Mouse (Mus musculus): Measurements from ENCODE around the gene Mr1. TPM values are rescaled to one million over a fixed set of nuclear protein-coding genes. Genes with fewer than 3 reads are reported as not detected.

Mr1 gene
- polyA plus RNA-seq, 1 experiment from 2014 or later = 8.6 TPM

DNA sequence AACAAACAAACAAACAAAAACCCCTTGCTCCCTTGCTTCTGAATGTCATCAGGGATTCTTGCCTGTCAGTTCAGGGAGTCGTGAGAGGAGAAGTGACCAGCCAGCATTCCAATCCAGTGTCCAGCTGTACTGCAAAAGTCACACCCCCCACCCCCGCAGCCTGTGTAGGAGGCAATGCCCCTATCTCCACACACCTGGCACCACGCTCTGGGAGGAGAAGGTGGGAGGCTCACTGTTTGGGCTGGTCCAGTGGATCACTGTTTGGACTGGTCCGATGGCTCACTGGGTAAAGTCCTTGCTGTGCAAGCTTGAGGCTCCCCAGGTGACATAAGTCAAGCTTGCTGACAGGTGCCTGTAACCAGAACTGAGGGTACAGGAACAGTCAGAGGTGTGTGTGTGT, 34.5 kb downstream of the Mr1 start:
- Histone ChIP-seq H3K4me2 (ENCODE audit: low read length) (no peak overlapping the region), H3K9ac (ENCODE audit: low read length) (0 out of 2 replicates have a peak overlapping the region, but pooled peaks have one; percentile 21), H3K4me3 (ENCODE audit: control insufficient read depth in 1 of 2, insufficient read depth in 1 of 2, low read depth in 1 of 2, low read length in 2 of 2) (no peak overlapping the region), H3K27me3 (ENCODE audit: control insufficient read depth, insufficient read depth, low read length) (no peaks in the 10 kb centered on the region), H3K9me3 (ENCODE audit: control insufficient read depth, low read length) (no peaks in the 10 kb centered on the region), H3K36me3 (ENCODE audit: control insufficient read depth, insufficient read depth, low read length) (no peaks in the 10 kb centered on the region), H3K4me1 (ENCODE audit: control insufficient read depth in 2 of 2, insufficient read depth in 2 of 2, low read length in 2 of 2) (peaks cover 31 to 36% of the 10 kb centered on the region in 2 experiments), H3K27ac (replicated peaks in 1 of 2; ENCODE audit: control insufficient read depth in 1 of 2, insufficient read depth in 1 of 2, low read depth in 2 of 2, low read length in 2 of 2) (no peak overlapping the region)
- ATAC-seq (ENCODE audit: insufficient number of reproducible peaks, insufficient read depth, low FRiP score, low read depth) = no peak
- 33% methylated on average over 4 of the region's 4 CpGs for WGBS

DNA sequence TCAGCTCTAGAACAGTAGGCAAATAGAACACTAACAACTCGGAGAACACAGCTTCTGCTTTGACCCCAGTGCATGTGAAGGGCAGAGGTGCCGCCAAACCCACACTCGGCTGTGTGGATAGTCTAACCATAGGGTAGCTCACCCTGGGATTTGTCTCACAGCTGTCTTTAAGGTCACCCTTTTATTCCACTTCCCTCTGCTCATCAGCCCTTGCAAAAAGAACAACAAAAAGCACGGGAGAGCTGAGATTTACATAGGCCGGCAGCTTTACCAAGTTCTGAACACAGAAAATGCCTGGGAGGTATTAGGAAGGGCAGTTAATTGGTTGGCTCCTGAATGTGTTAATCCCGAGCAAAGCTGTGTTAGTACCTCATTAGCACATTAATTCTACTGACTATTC, 35.1 kb downstream of the Mr1 start:
- ATAC-seq (ENCODE audit: insufficient number of reproducible peaks, insufficient read depth, low FRiP score, low read depth) = no peak
- Histone ChIP-seq H3K27ac (replicated peaks in 1 of 2; ENCODE audit: control insufficient read depth in 1 of 2, insufficient read depth in 1 of 2, low read depth in 2 of 2, low read length in 2 of 2) (0 out of 4 replicates have a peak overlapping the region, but pooled peaks of 1 of the 2 experiments have one; percentile 4), H3K27me3 (ENCODE audit: control insufficient read depth, insufficient read depth, low read length) (no peaks in the 10 kb centered on the region), H3K4me2 (ENCODE audit: low read length) (no peak overlapping the region), H3K9ac (ENCODE audit: low read length) (no peak overlapping the region), H3K36me3 (ENCODE audit: control insufficient read depth, insufficient read depth, low read length) (no peaks in the 10 kb centered on the region), H3K4me1 (ENCODE audit: control insufficient read depth in 2 of 2, insufficient read depth in 2 of 2, low read length in 2 of 2) (peaks cover 31 to 36% of the 10 kb centered on the region in 2 experiments), H3K4me3 (ENCODE audit: control insufficient read depth in 1 of 2, insufficient read depth in 1 of 2, low read depth in 1 of 2, low read length in 2 of 2) (no peak overlapping the region), H3K9me3 (ENCODE audit: control insufficient read depth, low read length) (no peaks in the 10 kb centered on the region)
- 34% methylated on average over 6 of the region's 6 CpGs for WGBS

DNA sequence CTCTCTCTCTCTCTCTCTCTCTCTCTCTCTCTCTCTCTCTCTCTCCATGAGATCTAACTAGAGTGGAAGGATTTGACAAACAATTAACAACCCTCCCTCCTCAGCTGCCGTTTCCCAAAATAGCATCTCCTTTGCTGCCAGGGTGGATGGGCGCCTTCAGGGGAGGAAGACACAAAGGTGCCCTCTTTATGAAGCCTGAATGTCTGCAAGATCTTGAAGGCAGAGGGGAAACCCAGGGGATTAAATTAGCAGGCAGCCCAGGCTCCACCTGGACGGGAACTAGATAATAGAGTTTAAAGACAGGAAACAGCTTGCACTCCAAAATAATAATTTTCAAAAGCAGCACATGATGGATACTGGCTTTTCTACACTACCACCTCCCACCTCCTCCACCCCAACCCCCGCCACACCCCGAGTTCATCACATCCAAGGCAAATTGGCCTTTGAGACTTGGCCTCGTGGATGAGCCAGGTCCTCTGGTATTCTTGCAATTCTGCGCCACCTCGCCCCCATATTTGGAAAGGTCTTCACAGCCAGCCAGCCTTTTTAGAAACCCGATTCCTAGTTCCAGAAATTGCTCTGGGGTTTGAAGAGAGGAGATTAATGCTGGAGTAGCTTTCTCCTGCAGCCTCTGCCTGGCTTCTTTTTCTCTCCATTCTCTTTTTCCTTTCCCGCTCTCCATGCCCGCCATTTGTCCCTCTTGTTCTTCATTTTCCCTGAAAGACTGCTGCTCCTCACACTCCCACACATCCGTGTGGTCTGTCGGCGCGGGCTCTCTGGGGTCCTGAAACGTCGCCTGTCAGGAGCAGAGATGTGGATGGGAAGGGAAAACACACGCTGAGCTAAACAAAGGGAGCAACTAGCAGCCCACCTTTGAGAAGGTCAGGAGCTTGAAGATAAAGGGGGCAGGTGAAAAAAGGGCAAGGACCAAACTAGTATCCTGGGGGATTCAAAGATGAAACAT, 36.9 kb downstream of the Mr1 start:
- Histone ChIP-seq H3K4me3 (ENCODE audit: control insufficient read depth in 1 of 2, insufficient read depth in 1 of 2, low read depth in 1 of 2, low read length in 2 of 2) (peak overlapping the region in 1 of 2 experiments; percentile 12; a peak in 1 of 4 replicates), H3K9ac (ENCODE audit: low read length) (peak overlapping the region; percentile 25; the same call in 1 of the 2 replicates), H3K27me3 (ENCODE audit: control insufficient read depth, insufficient read depth, low read length) (no peaks in the 10 kb centered on the region), H3K9me3 (ENCODE audit: control insufficient read depth, low read length) (no peaks in the 10 kb centered on the region), H3K4me2 (ENCODE audit: low read length) (peak overlapping the region; percentile 42), H3K4me1 (ENCODE audit: control insufficient read depth in 2 of 2, insufficient read depth in 2 of 2, low read length in 2 of 2) (peaks cover 31 to 36% of the 10 kb centered on the region in 2 experiments), H3K27ac (replicated peaks in 1 of 2; ENCODE audit: control insufficient read depth in 1 of 2, insufficient read depth in 1 of 2, low read depth in 2 of 2, low read length in 2 of 2) (peak overlapping the region; percentile 80 to 89), H3K36me3 (ENCODE audit: control insufficient read depth, insufficient read depth, low read length) (no peaks in the 10 kb centered on the region)
- ATAC-seq (ENCODE audit: insufficient number of reproducible peaks, insufficient read depth, low FRiP score, low read depth) = no peak
- WGBS = 11% methylated on average over 18 of the region's 18 CpGs

DNA sequence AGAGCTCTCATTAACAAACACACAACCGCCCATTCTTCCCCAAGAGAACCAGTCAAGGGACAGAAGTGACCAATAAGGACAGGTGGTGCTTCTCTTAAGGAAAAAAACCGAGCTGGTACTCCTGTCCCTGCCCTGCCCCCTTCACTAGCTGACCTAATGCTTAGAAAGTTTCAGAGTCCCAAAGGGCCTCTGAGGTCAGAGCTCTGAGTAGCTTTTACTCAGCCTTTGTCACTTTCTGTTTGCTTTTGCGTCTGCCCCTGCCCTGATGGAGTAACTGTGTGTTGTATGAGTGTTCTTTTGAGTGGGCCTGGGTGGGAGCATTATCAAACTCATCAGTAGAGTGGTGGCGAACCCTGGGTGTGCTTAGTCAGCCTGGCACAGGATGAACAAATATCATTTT, 38.2 kb downstream of the Mr1 start:
- WGBS = 36% methylated on average over 4 of the region's 4 CpGs
- peak overlapping the region; percentile 50 to 80; a peak in 3 of 4 replicates for H3K27ac ChIP-seq (replicated peaks in 1 of 2; ENCODE audit: control insufficient read depth in 1 of 2, insufficient read depth in 1 of 2, low read depth in 2 of 2, low read length in 2 of 2)

DNA sequence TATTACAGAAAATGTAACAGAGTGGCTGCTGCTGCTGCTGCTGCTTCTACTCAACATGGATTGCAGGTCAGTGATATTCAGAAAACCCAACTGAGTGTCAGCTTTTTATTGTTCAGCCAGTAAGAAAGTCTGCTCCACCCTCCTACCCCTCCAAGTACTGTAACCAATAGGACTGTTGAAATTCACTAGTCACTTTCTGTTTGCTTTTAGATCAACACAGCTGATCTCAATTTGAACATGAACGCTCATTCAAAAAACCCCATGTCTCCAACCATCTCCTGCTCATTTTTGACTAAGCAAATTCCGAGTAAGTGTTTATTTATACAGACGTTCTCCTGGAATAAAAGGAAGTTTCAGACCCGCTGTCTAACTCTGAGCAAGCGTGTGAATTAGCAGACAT, 38.8 kb downstream of the Mr1 start:
- Histone ChIP-seq H3K9ac (ENCODE audit: low read length) (no peak overlapping the region), H3K4me1 (ENCODE audit: control insufficient read depth in 2 of 2, insufficient read depth in 2 of 2, low read length in 2 of 2) (peaks cover 25 to 28% of the 10 kb centered on the region in 2 experiments), H3K27ac (replicated peaks in 1 of 2; ENCODE audit: control insufficient read depth in 1 of 2, insufficient read depth in 1 of 2, low read depth in 2 of 2, low read length in 2 of 2) (no peak overlapping the region), H3K4me3 (ENCODE audit: control insufficient read depth in 1 of 2, insufficient read depth in 1 of 2, low read depth in 1 of 2, low read length in 2 of 2) (no peak overlapping the region), H3K4me2 (ENCODE audit: low read length) (no peak overlapping the region), H3K36me3 (ENCODE audit: control insufficient read depth, insufficient read depth, low read length) (no peaks in the 10 kb centered on the region), H3K27me3 (ENCODE audit: control insufficient read depth, insufficient read depth, low read length) (no peaks in the 10 kb centered on the region), H3K9me3 (ENCODE audit: control insufficient read depth, low read length) (no peaks in the 10 kb centered on the region)
- ATAC-seq (ENCODE audit: insufficient number of reproducible peaks, insufficient read depth, low FRiP score, low read depth) = no peak
- 46% methylated on average over 5 of the region's 5 CpGs for WGBS

More for the DNA sequence above, 38.2 kb downstream of the Mr1 start:
- H3K9me3 ChIP-seq (ENCODE audit: control insufficient read depth, low read length) = no peaks in the 10 kb centered on the region
- no peak overlapping the region for H3K4me3 ChIP-seq (ENCODE audit: control insufficient read depth in 1 of 2, insufficient read depth in 1 of 2, low read depth in 1 of 2, low read length in 2 of 2)
- no peaks in the 10 kb centered on the region for H3K36me3 ChIP-seq (ENCODE audit: control insufficient read depth, insufficient read depth, low read length)
- peaks cover 25 to 28% of the 10 kb centered on the region in 2 experiments for H3K4me1 ChIP-seq (ENCODE audit: control insufficient read depth in 2 of 2, insufficient read depth in 2 of 2, low read length in 2 of 2)
- no peaks in the 10 kb centered on the region for H3K27me3 ChIP-seq (ENCODE audit: control insufficient read depth, insufficient read depth, low read length)
- ATAC-seq (ENCODE audit: insufficient number of reproducible peaks, insufficient read depth, low FRiP score, low read depth) = no peak; the same call in 1 of the 2 replicates
- H3K4me2 ChIP-seq (ENCODE audit: low read length) = no peak overlapping the region
- H3K9ac ChIP-seq (ENCODE audit: low read length) = no peak overlapping the region

DNA sequence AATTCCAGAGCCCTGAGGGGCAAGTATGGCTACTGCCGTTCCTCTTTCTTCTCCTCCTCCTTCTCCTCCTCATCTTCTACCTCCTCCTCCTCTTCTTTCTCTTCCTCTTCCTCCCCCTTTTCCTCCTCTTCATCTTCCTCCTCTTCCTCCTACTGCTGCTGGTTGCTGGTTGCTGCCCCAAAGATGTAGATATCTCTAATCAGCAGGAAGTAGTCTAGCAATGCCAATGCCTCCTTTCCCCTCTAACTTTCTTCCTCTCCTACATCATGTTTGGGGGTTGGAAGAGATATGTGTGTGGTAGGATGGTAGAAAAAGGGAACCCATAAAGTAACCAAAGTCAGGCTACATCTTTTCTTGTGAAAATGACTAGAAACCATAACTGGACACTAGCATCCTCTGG, 40.3 kb downstream of the Mr1 start:
- no peaks in the 10 kb centered on the region for H3K27me3 ChIP-seq (ENCODE audit: control insufficient read depth, insufficient read depth, low read length)
- no peak overlapping the region for H3K27ac ChIP-seq (replicated peaks in 1 of 2; ENCODE audit: control insufficient read depth in 1 of 2, insufficient read depth in 1 of 2, low read depth in 2 of 2, low read length in 2 of 2)
- ATAC-seq (ENCODE audit: insufficient number of reproducible peaks, insufficient read depth, low FRiP score, low read depth) = no peak
- H3K4me2 ChIP-seq (ENCODE audit: low read length) = no peak overlapping the region
- 54% methylated on average over 1 of the region's 1 CpGs for WGBS
- no peaks in the 10 kb centered on the region for H3K9me3 ChIP-seq (ENCODE audit: control insufficient read depth, low read length)
- no peaks in the 10 kb centered on the region for H3K36me3 ChIP-seq (ENCODE audit: control insufficient read depth, insufficient read depth, low read length)
- no peak overlapping the region for H3K9ac ChIP-seq (ENCODE audit: low read length)
- H3K4me1 ChIP-seq (ENCODE audit: control insufficient read depth in 2 of 2, insufficient read depth in 2 of 2, low read length in 2 of 2) = peaks cover 19 to 24% of the 10 kb centered on the region in 2 experiments
- H3K4me3 ChIP-seq (ENCODE audit: control insufficient read depth in 1 of 2, insufficient read depth in 1 of 2, low read depth in 1 of 2, low read length in 2 of 2) = no peak overlapping the region

DNA sequence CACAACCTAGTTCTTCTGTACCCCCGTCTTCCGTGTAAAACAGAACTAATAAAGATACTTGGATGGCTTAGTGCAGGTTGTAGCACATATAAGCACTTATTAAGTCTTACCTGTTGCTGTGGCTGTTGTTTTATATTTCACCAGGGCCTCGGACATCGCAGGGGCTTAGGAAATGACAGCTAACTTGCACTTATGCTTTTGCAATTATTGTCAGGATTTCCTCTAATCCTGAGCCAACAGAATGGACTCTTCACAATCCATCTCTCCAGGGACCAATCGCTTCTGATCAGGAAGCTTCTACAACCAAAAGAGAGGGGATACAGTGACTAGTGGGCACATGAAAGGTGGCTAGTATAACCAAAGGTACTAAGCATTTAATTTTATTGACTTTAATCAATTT, 42.6 kb downstream of the Mr1 start:
- Histone ChIP-seq H3K4me2 (ENCODE audit: low read length) (no peak overlapping the region), H3K27me3 (ENCODE audit: control insufficient read depth, insufficient read depth, low read length) (no peaks in the 10 kb centered on the region), H3K27ac (replicated peaks in 1 of 2; ENCODE audit: control insufficient read depth in 1 of 2, insufficient read depth in 1 of 2, low read depth in 2 of 2, low read length in 2 of 2) (no peak overlapping the region), H3K9ac (ENCODE audit: low read length) (no peak overlapping the region), H3K9me3 (ENCODE audit: control insufficient read depth, low read length) (no peaks in the 10 kb centered on the region), H3K36me3 (ENCODE audit: control insufficient read depth, insufficient read depth, low read length) (no peaks in the 10 kb centered on the region), H3K4me1 (ENCODE audit: control insufficient read depth in 2 of 2, insufficient read depth in 2 of 2, low read length in 2 of 2) (peaks cover 8 to 15% of the 10 kb centered on the region in 2 experiments), H3K4me3 (ENCODE audit: control insufficient read depth in 1 of 2, insufficient read depth in 1 of 2, low read depth in 1 of 2, low read length in 2 of 2) (no peak overlapping the region)
- WGBS = 84% methylated on average over 5 of the region's 5 CpGs
- no peak for ATAC-seq (ENCODE audit: insufficient number of reproducible peaks, insufficient read depth, low FRiP score, low read depth)

Measured in heart, embryonic 14.5 days (tissue).